Mouse (Mus musculus) T-helper 1 cell (primary cell): ENCODE results near the gene 4930583I09Rik.

Experiments
- in situ Hi-C: fragments of 300-600 bp; cut with MboI, MseI; formaldehyde crosslinking; loops from one replicate; pipeline ENCODE4 v1.15.1; 2025; ENCODE audit warnings: high pct_unique_total_duplicates

The 4930583I09Rik gene

GRCm38 (mm10) chr17:64835928-64836327 lies at the start of gene 4930583I09Rik:
TSS of gene 4930583I09Rik (minus strand) at chr17:64836071.
- in situ Hi-C loops, result no loop called here

GRCm38 (mm10) chr17:64876111-64876510 lies 40.2 kb upstream of the 4930583I09Rik start:
- in situ Hi-C loops, result loop anchor here (10.0 kb wide), 1 partner anchor 591 kb away; no protein-coding TSS in a partner anchor

GRCm38 (mm10) chr17:64873651-64874072 lies 37.8 kb upstream of the 4930583I09Rik start:
- in situ Hi-C loops, result loop anchor here (10.0 kb wide), 1 partner anchor 589 kb away; no protein-coding TSS in a partner anchor

- in situ Hi-C loops, result loop anchor here (5.0 kb wide), 2 partner anchors 37 to 77 kb away; no protein-coding TSS in a partner anchor
Observed at GRCm38 (mm10) chr17:64863817-64864216, 27.9 kb upstream of the 4930583I09Rik start.

- in situ Hi-C loops, result loop anchor here (5.0 kb wide), 2 partner anchors 34 to 74 kb away; no protein-coding TSS in a partner anchor
Observed at GRCm38 (mm10) chr17:64860963-64861362, 25.1 kb upstream of the 4930583I09Rik start.

- in situ Hi-C loops, result no loop called here
Observed at GRCm38 (mm10) chr17:64858848-64859247, 23.0 kb upstream of the 4930583I09Rik start.

GRCm38 (mm10) chr17:64848031-64848430 lies 12.2 kb upstream of the 4930583I09Rik start:
- in situ Hi-C loops, result no loop called here

GRCm38 (mm10) chr17:64846654-64847053 lies 10.8 kb upstream of the 4930583I09Rik start:
- in situ Hi-C loops, result no loop called here

GRCm38 (mm10) chr17:64836892-64837291 lies 1.0 kb upstream of the 4930583I09Rik start:
- in situ Hi-C loops, result no loop called here

- in situ Hi-C loops, result no loop called here
Observed at GRCm38 (mm10) chr17:64836352-64836751, 481 bp upstream of the 4930583I09Rik start.

GRCm38 (mm10) chr17:64833906-64834490 lies 1.9 kb downstream of the 4930583I09Rik start:
- in situ Hi-C loops, result no loop called here

- in situ Hi-C loops, result no loop called here
Observed at GRCm38 (mm10) chr17:64833071-64833470, 2.8 kb downstream of the 4930583I09Rik start.

GRCm38 (mm10) chr17:64827482-64827881 lies 8.4 kb downstream of the 4930583I09Rik start:
- in situ Hi-C loops, result loop anchor here (5.0 kb wide), 1 partner anchor 35 kb away; no protein-coding TSS in a partner anchor

GRCm38 (mm10) chr17:64826843-64827242 lies 9.0 kb downstream of the 4930583I09Rik start:
- in situ Hi-C loops, result loop anchor here (5.0 kb wide), 1 partner anchor 35 kb away; no protein-coding TSS in a partner anchor

- in situ Hi-C loops, result no loop called here
Observed at GRCm38 (mm10) chr17:64822561-64822960, 13.3 kb downstream of the 4930583I09Rik start.

GRCm38 (mm10) chr17:64820841-64821593 lies 14.9 kb downstream of the 4930583I09Rik start:
- in situ Hi-C loops, result no loop called here

GRCm38 (mm10) chr17:64816298-64816697 lies 19.6 kb downstream of the 4930583I09Rik start:
- in situ Hi-C loops, result no loop called here

GRCm38 (mm10) chr17:64815806-64816205 lies 20.1 kb downstream of the 4930583I09Rik start:
- in situ Hi-C loops, result no loop called here

GRCm38 (mm10) chr17:64813568-64813967 lies 22.3 kb downstream of the 4930583I09Rik start:
- in situ Hi-C loops, result no loop called here

- in situ Hi-C loops, result no loop called here
Observed at GRCm38 (mm10) chr17:64806035-64806589, 29.8 kb downstream of the 4930583I09Rik start.

GRCm38 (mm10) chr17:64804375-64805124 lies 31.3 kb downstream of the 4930583I09Rik start:
- in situ Hi-C loops, result no loop called here

- in situ Hi-C loops, result no loop called here
Observed at GRCm38 (mm10) chr17:64802956-64803275, 33.0 kb downstream of the 4930583I09Rik start.
